In the genomic region with DNA sequence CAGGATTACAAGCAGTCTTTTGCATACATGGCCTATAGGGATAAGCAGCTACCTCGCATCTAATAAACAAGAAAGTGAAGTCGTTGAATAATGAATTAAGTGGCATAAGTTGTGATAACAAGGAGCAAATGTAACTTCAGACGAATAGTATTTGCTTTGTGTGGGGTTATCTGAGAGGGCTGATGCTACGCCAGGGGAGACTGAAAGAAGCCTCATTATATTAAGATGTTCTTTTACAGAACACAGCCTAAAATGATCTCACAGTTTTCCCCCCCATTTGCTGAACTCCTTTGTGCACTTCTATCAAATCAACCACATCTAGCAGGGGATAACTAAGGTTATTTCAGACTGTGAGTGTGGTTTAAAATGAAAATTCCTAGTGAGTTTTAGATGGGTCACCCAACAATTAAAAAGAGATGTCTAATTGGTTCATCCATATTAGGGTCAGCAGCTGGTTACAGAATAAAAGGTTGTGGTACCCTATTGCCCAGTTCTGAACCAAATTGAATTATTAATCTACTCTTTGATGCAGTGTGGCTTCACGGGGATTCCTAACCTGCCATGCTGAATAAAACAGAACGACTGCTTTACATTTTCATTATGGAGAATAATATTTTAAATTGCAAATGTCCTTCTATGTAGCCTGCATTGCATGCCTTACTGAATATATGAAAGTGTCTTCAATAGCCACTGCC, we compare ENCODE assay signal across 34 mouse cellular contexts.
DNase-seq lines count a peak whose midpoint lies in the region; ATAC-seq and TF ChIP-seq lines count a peak whose summit lies in the region.
"Had no signal": no experiment of that assay in that cellular context is flagged by ENCODE, and none has a peak within 500 bp of the region (broad histone marks: within the 10 kb centered on the region; RNA-seq: fewer than 3 reads in every experiment).

No protein-coding gene starts in this region.

- H3K27ac ChIP-seq in hindbrain, embryonic 14.5 days = no peak overlapping the region
- no peak overlapping the region for H3K27ac ChIP-seq in hindbrain, postnatal 0 days
- H3K27ac ChIP-seq in forebrain, embryonic 14.5 days (ENCODE audit: low read depth, low read length) = no peak overlapping the region
- H3K27ac ChIP-seq in hindbrain, embryonic 16.5 days (ENCODE audit: low read depth, low read length) = no peak overlapping the region
- H3K27ac ChIP-seq: embryonic facial prominence, embryonic 10.5 days; embryonic facial prominence, embryonic 15.5 days; gastrocnemius, adult 2 months; heart, adult 2 months; limb, embryonic 13.5 days; liver, embryonic 12.5 days; neural tube, embryonic 15.5 days; stomach, postnatal 0 days had no signal

- H3K9ac ChIP-seq in hindbrain, embryonic 14.5 days = no peak overlapping the region
- no peak overlapping the region for H3K9ac ChIP-seq in hindbrain, postnatal 0 days (replicated peaks; ENCODE audit: low read length)
- H3K9ac ChIP-seq in forebrain, embryonic 14.5 days (ENCODE audit: low read length) = no peak overlapping the region
- no peak overlapping the region for H3K9ac ChIP-seq in hindbrain, embryonic 16.5 days (ENCODE audit: low read depth, low read length)
- H3K9ac ChIP-seq: embryonic facial prominence, embryonic 15.5 days; heart, embryonic 12.5 days; limb, embryonic 13.5 days; liver, embryonic 12.5 days; liver, postnatal 0 days; neural tube, embryonic 15.5 days had no signal

- H3K9me3 ChIP-seq in hindbrain, embryonic 14.5 days (ENCODE audit: control insufficient read depth, low read length) = no peaks in the 10 kb centered on the region
- no peaks in the 10 kb centered on the region for H3K9me3 ChIP-seq in hindbrain, postnatal 0 days (ENCODE audit: low read length)
- H3K9me3 ChIP-seq in forebrain, embryonic 14.5 days (replicated peaks; ENCODE audit: control insufficient read depth, low read length) = no peaks in the 10 kb centered on the region
- H3K9me3 ChIP-seq in hindbrain, embryonic 16.5 days (ENCODE audit: control insufficient read depth, low read length) = no peaks in the 10 kb centered on the region
- H3K9me3 ChIP-seq: embryonic facial prominence, embryonic 10.5 days; embryonic facial prominence, embryonic 15.5 days; heart, embryonic 12.5 days; limb, embryonic 13.5 days; liver, embryonic 12.5 days; megakaryocyte, embryonic 14.5 days; neural tube, embryonic 15.5 days had no signal

- peak; percentile 68 for ATAC-seq in hindbrain, embryonic 14.5 days (ENCODE audit: low FRiP score)
- no peak for ATAC-seq in hindbrain, postnatal 0 days
- ATAC-seq in forebrain, embryonic 14.5 days = peak; percentile 73; the same call in 1 of the 2 replicates
- 0 out of 2 replicates have a peak, but pooled peaks have one; percentile 45 for ATAC-seq in hindbrain, embryonic 16.5 days
- ATAC-seq: activated CD4-positive, CD25-positive, alpha-beta regulatory T cell, adult 4 months; inflammation-experienced regulatory T-cells, adult 6 months; liver, embryonic 12.5 days; liver, postnatal 0 days had no signal

- H3K4me3 ChIP-seq in hindbrain, embryonic 14.5 days (replicated peaks; ENCODE audit: low read length) = no peak overlapping the region
- no peak overlapping the region for H3K4me3 ChIP-seq in hindbrain, postnatal 0 days (ENCODE audit: low read length)
- H3K4me3 ChIP-seq in forebrain, embryonic 14.5 days (ENCODE audit: low read depth, low read length) = no peak overlapping the region
- H3K4me3 ChIP-seq in hindbrain, embryonic 16.5 days (ENCODE audit: low read length) = no peak overlapping the region
- H3K4me3 ChIP-seq: embryonic facial prominence, embryonic 10.5 days; embryonic facial prominence, embryonic 15.5 days; gastrocnemius, adult 2 months; heart, adult 2 months; heart, embryonic 12.5 days; limb, embryonic 13.5 days; liver, embryonic 12.5 days; megakaryocyte, embryonic 14.5 days; neural tube, embryonic 15.5 days had no signal

- no peaks in the 10 kb centered on the region for H3K36me3 ChIP-seq in hindbrain, embryonic 14.5 days (replicated peaks; ENCODE audit: control insufficient read depth, insufficient read depth)
- no peaks in the 10 kb centered on the region for H3K36me3 ChIP-seq in hindbrain, postnatal 0 days (ENCODE audit: insufficient read depth, low read length)
- no peaks in the 10 kb centered on the region for H3K36me3 ChIP-seq in forebrain, embryonic 14.5 days (ENCODE audit: control insufficient read depth, insufficient read depth, low read length)
- H3K36me3 ChIP-seq in hindbrain, embryonic 16.5 days (ENCODE audit: control insufficient read depth, insufficient read depth, low read length) = no peaks in the 10 kb centered on the region
- H3K36me3 ChIP-seq: embryonic facial prominence, embryonic 10.5 days; embryonic facial prominence, embryonic 15.5 days; heart, embryonic 12.5 days; limb, embryonic 13.5 days; liver, embryonic 12.5 days; neural tube, embryonic 15.5 days had no signal

- H3K4me2 ChIP-seq in hindbrain, embryonic 14.5 days (replicated peaks) = no peak overlapping the region
- no peak overlapping the region for H3K4me2 ChIP-seq in hindbrain, postnatal 0 days (ENCODE audit: low read depth, low read length)
- no peak overlapping the region for H3K4me2 ChIP-seq in forebrain, embryonic 14.5 days (ENCODE audit: low read length)
- no peak overlapping the region for H3K4me2 ChIP-seq in hindbrain, embryonic 16.5 days (ENCODE audit: low read length)
- H3K4me2 ChIP-seq: embryonic facial prominence, embryonic 15.5 days; heart, embryonic 12.5 days; limb, embryonic 13.5 days; liver, embryonic 12.5 days; neural tube, embryonic 15.5 days had no signal

- 31% methylated on average over 6 of the region's 6 CpGs for WGBS in hindbrain, embryonic 14.5 days
- WGBS in hindbrain, postnatal 0 days = 42% methylated on average over 6 of the region's 6 CpGs
- WGBS in forebrain, embryonic 14.5 days = 19% methylated on average over 6 of the region's 6 CpGs
- WGBS in hindbrain, embryonic 16.5 days = 41% methylated on average over 6 of the region's 6 CpGs

- DNase-seq in hindbrain, embryonic 14.5 days (ENCODE audit: low spot score) = no peak
- no peak for DNase-seq in hindbrain, postnatal 0 days (ENCODE audit: low spot score)
- DNase-seq in forebrain, embryonic 14.5 days (ENCODE audit: low spot score) = peak; percentile 36
- DNase-seq in retina, embryonic 14.5 days (ENCODE audit: low spot score) = peak; percentile 25
- DNase-seq in lung, postnatal 10 days = no peak
- no peak for DNase-seq in frontal cortex, postnatal 10 days (ENCODE audit: low spot score in 2 of 2)
- DNase-seq: adrenal gland, adult 2 months; adrenal gland, postnatal 36 days; B cell, adult 2 months; cerebellum, adult 2 months; cerebellum, postnatal 14 days; gastrocnemius, adult 2 months; gastrocnemius, postnatal 36 days; heart, adult 2 months; heart, postnatal 4 days; kidney, adult 11 months; kidney, postnatal 14 days; liver, postnatal 0 days; lung, postnatal 4 days; right cerebral cortex, adult 18-20 months; thymus, adult 18-20 months; thymus, postnatal 25 days had no signal

- TF ChIP-seq CTCF in hindbrain, postnatal 0 days (IDR thresholded peaks at IDR 0.05; ENCODE audit: low read depth) = no peak

- H3K4me1 ChIP-seq in hindbrain, embryonic 14.5 days (replicated peaks; ENCODE audit: control insufficient read depth, insufficient read depth, low read length) = no peaks in the 10 kb centered on the region
- no peaks in the 10 kb centered on the region for H3K4me1 ChIP-seq in hindbrain, postnatal 0 days (ENCODE audit: insufficient read depth, low read length)
- H3K4me1 ChIP-seq in forebrain, embryonic 14.5 days (ENCODE audit: control insufficient read depth, insufficient read depth, low read length) = peaks cover 4% of the 10 kb centered on the region; the same call in 1 of the 2 replicates
- H3K4me1 ChIP-seq in hindbrain, embryonic 16.5 days (ENCODE audit: control insufficient read depth, insufficient read depth, low read depth, low read length) = no peaks in the 10 kb centered on the region
- H3K4me1 ChIP-seq: embryonic facial prominence, embryonic 10.5 days; embryonic facial prominence, embryonic 15.5 days; heart, embryonic 12.5 days; limb, embryonic 13.5 days; liver, embryonic 12.5 days; neural tube, embryonic 15.5 days had no signal

- H3K27me3 ChIP-seq in hindbrain, embryonic 14.5 days (ENCODE audit: control insufficient read depth, insufficient read depth, low read length) = no peaks in the 10 kb centered on the region
- H3K27me3 ChIP-seq in hindbrain, postnatal 0 days (ENCODE audit: insufficient read depth, low read length) = no peaks in the 10 kb centered on the region
- no peaks in the 10 kb centered on the region for H3K27me3 ChIP-seq in forebrain, embryonic 14.5 days (replicated peaks; ENCODE audit: control insufficient read depth, insufficient read depth, low read length)
- no peaks in the 10 kb centered on the region for H3K27me3 ChIP-seq in hindbrain, embryonic 16.5 days (replicated peaks; ENCODE audit: control insufficient read depth, insufficient read depth, low read length)
- H3K27me3 ChIP-seq: CH12.LX; embryonic facial prominence, embryonic 15.5 days; heart, embryonic 12.5 days; limb, embryonic 13.5 days; liver, embryonic 12.5 days; megakaryocyte, embryonic 14.5 days; neural tube, embryonic 15.5 days had no signal

Comparison
In these comparisons a context has a peak if more than half of its experiments do, and no peak if none do; other contexts are left out.
1. DNase-seq: peak in forebrain, embryonic 14.5 days (single experiment) and retina, embryonic 14.5 days (single experiment); none in hindbrain, embryonic 14.5 days (single experiment), hindbrain, postnatal 0 days (single experiment), lung, postnatal 10 days (single experiment) and frontal cortex, postnatal 10 days (0 of 2).